Mouse (Mus musculus) left cerebral cortex, adult 6 months (tissue): ENCODE measurements around the gene Rpa3. TPM values are rescaled to one million over a fixed set of nuclear protein-coding genes. Genes with fewer than 3 reads are reported as not detected.

Source experiments
- long read RNA-seq, 2 experiments: library from polyadenylated mRNA; unstranded; transcript quantifications; one replicate each; pipeline ENCODE4 v2.0.0; 2019 to 2020
- polyA plus RNA-seq: library from polyadenylated mRNA; unstranded; fragments of <200 nt; fragmentation: Nextera tagmentation; gene quantifications from 2 replicates; pipeline ENCODE4 v1.2.3, GENCODE M21; 2021

Gene Rpa3
- polyA plus RNA-seq, result 42.7 and 47.2 TPM in 2 replicates
- long read RNA-seq, experiment 1, transcript Rpa3-201 (4 exons, 670 nt), result major isoform, 7 of 11 reads
- long read RNA-seq, experiment 1, partial matches to known transcripts, result 0 of 11 reads
- long read RNA-seq, experiment 1, other reads (novel, unspliced or antisense), result 4 of 11 reads
- long read RNA-seq, experiment 2, transcript Rpa3-201 (4 exons, 670 nt), result major isoform, 40 of 44 reads
- long read RNA-seq, experiment 2, partial matches to known transcripts, result 2 of 44 reads
- long read RNA-seq, experiment 2, other reads (novel, unspliced or antisense), result 2 of 44 reads

DNA sequence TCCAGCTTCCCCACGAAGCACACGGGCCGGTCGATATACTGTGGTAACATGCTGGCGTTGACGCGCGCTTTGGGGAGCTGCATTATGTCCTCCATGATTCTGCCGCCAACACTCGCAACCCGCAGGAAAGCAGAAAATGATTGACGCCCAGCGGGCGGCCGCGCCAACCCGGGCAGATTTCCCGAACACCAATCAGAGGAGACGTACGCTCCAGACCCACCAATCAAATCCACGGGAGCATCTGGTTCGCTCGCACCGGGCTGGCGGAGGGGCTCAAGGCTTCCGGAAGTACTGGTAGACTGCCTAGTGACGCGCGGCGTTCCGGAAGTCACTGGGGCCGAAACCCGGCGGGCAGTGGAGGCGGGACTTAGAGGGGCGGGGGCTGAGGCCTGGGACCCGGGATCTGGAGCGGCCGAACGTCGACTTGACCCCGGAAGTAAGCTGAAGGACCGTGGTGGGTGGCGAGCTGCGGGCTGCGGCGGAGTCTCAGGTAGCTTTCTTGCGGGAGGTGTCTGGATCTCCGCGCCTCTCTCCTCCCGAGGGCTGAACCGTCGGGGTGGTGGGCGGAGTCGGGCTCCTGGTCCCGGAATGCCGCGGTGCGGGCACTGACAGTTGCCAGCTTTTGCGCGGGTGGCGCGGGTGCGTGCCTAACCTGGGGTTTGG, at the start of gene Rpa3, which contains the start of the genes Umad1 and Gm45062:
Gene Rpa3, minus strand, starts transcription at position 170 of the 663 bp plus-strand sequence.
Gene Umad1, plus strand, starts transcription at position 285 of the 663 bp plus-strand sequence.
Gene Gm45062, plus strand, starts transcription at position 447 of the 663 bp plus-strand sequence.

DNA sequence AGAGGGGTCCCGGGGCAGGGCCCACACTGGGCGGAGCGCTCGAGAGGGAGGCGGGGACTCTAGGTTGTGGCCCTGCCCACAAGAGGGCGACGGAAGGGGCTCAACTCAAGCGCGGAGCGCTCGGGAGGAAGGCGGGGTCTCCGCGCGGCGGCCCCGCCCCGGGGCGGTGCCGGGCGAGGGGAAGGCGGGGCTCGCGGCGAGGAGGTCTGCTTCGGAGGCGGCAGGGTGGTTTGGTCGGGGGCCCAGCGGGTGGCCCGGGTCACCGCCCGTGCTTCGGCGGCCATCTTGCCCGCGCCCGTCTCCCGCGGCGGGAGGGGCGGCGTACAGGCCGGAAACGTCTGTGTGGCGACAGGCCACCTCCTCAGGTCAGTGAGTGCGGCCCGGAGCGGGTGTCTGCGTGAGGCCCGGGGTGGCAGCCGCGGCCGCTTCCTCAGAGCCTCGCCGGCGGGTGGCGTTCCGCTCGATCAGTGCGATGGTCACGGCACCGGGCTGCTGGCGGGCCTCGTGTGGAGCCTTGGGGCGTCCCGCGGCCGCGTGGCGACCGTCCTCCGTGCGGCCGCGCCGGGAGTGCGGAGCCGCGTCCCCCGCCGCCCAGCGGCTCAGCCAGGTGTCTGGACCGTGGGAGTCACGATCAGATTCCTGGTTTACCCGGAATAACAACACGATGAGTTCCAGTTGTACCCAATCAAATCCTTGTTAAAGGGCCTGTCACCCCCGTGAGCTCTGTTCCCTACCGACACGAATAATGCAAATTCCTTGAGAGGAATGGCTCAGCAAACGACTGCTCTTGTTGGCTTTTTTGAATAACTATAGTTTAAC, 49.7 kb downstream of the Rpa3 start, which contains the start of gene Mios:
Gene Mios, plus strand, starts transcription at position 176 of the 819 bp plus-strand sequence.

Other genes with a start within 250 kb of the Rpa3 start
- 0.05 and 0.06 TPM in 2 replicates for gene Col28a1, start 66.6 kb downstream of the Rpa3 start, polyA plus RNA-seq
- 10.8 and 12.7 TPM in 2 replicates for gene Mios, start 50.0 kb downstream of the Rpa3 start, polyA plus RNA-seq
- 54.0 and 61.0 TPM in 2 replicates for gene Umad1, start 115 bp upstream of the Rpa3 start, polyA plus RNA-seq
- gene Gm45062, start 277 bp upstream of the Rpa3 start, polyA plus RNA-seq, result 0.75 and 6.5 TPM in 2 replicates